Mouse (Mus musculus) MEL (cell line): ENCODE measurements around the gene Nfkbil1. TPM values are rescaled to one million over a fixed set of nuclear protein-coding genes. Genes with fewer than 3 reads are reported as not detected.
A peak's percentile ranks its signal among the peaks of the same experiment; 100 is the strongest.

Experiments
- DNase-seq: peaks from one replicate; pipeline ENCODE4 v3.0.0; 2011; ENCODE audit warnings: low read depth, low spot score
- H3K27ac ChIP-seq: 2 replicates; pipeline ENCODE4 v1.5.1; 2012; ENCODE audit warnings: low read depth, mild to moderate bottlenecking, control low read depth, low read length, moderate library complexity; ENCODE audit not compliant: control insufficient read depth
- H3K27me3 ChIP-seq, 2 experiments: fragments of 150-350 bp in 1 of 2; sonication (generic) in 1 of 2; 2 replicates each; pipeline ENCODE4 v1.6.1; 2012; ENCODE audit warnings: low read length in 2 of 2, mild to moderate bottlenecking in 2 of 2, improper control_type of control experiment in 1 of 2, moderate library complexity in 1 of 2; ENCODE audit not compliant: insufficient read depth in 2 of 2, control insufficient read depth in 1 of 2
- H3K36me3 ChIP-seq, 2 experiments: 2 replicates each; pipeline ENCODE4 v1.6.1; 2012 to 2014; ENCODE audit warnings: low read length in 2 of 2, improper control_type of control experiment in 1 of 2, inconsistent platforms in 1 of 2, mild to moderate bottlenecking in 1 of 2; ENCODE audit not compliant: insufficient read depth in 2 of 2, control insufficient read depth in 1 of 2
- H3K4me1 ChIP-seq, 2 experiments: fragments of 150-350 bp in 1 of 2; sonication (generic) in 1 of 2; 2 replicates each; pipeline ENCODE4 v1.6.1; 2012; ENCODE audit warnings: low read length in 2 of 2, improper control_type of control experiment in 1 of 2, mild to moderate bottlenecking in 1 of 2; ENCODE audit not compliant: insufficient read depth in 2 of 2, control insufficient read depth in 1 of 2
- H3K4me3 ChIP-seq, 2 experiments: fragments of 150-350 bp in 1 of 2; sonication (generic) in 1 of 2; 2 replicates each; pipeline ENCODE4 v1.5.1; 2012; ENCODE audit warnings: low read depth in 2 of 2, low read length in 2 of 2, mild to moderate bottlenecking in 2 of 2, moderate library complexity in 2 of 2, control low read depth in 1 of 2, improper control_type of control experiment in 1 of 2; ENCODE audit not compliant: control insufficient read depth in 1 of 2, insufficient read depth in 1 of 2
- H3K79me2 ChIP-seq: 2 replicates; pipeline ENCODE4 v1.6.1; 2012; ENCODE audit warnings: mild to moderate bottlenecking, low read length, moderate library complexity; ENCODE audit not compliant: control insufficient read depth, poor library complexity, insufficient read depth
- H3K9ac ChIP-seq: 2 replicates; pipeline ENCODE4 v1.6.1; 2012; ENCODE audit warnings: low read depth, mild to moderate bottlenecking, control low read depth, low read length, moderate library complexity; ENCODE audit not compliant: control insufficient read depth, poor library complexity, severe bottlenecking
- H3K9me3 ChIP-seq: fragments of 150-350 bp; sonication (generic); replicated peaks from 2 replicates; pipeline ENCODE4 v1.6.1; 2012; ENCODE audit warnings: mild to moderate bottlenecking, low read length, improper control_type of control experiment, moderate library complexity; ENCODE audit not compliant: insufficient read depth
- BHLHE40 ChIP-seq: IDR thresholded peaks from 2 replicates; pipeline ENCODE4 v1.6.1; 2012; ENCODE audit warnings: low read depth, mild to moderate bottlenecking, inconsistent platforms, low read length, improper control_type of control experiment, borderline replicate concordance
- CHD1 ChIP-seq: IDR thresholded peaks from 2 replicates; pipeline ENCODE4 v1.6.1; 2012; ENCODE audit warnings: low read depth, mild to moderate bottlenecking, inconsistent platforms, low read length, improper control_type of control experiment
- ELF1 ChIP-seq: IDR thresholded peaks from 2 replicates; pipeline ENCODE4 v1.6.1; 2014; ENCODE audit warnings: low read depth, mild to moderate bottlenecking, inconsistent platforms, low read length, improper control_type of control experiment, moderate library complexity
- GABPA ChIP-seq: IDR thresholded peaks from 2 replicates; pipeline ENCODE4 v1.6.1; 2012; ENCODE audit warnings: low read depth, mild to moderate bottlenecking, inconsistent platforms, low read length, improper control_type of control experiment, moderate library complexity
- GATA1 ChIP-seq: IDR thresholded peaks from 2 replicates; pipeline ENCODE4 v1.6.1; 2011; ENCODE audit warnings: low read depth, low read length, improper control_type of control experiment
- HCFC1 ChIP-seq: IDR thresholded peaks from 2 replicates; pipeline ENCODE4 v1.6.1; 2012; ENCODE audit warnings: low read depth, mild to moderate bottlenecking, inconsistent platforms, low read length, improper control_type of control experiment, moderate library complexity
- JUND ChIP-seq: IDR thresholded peaks from 2 replicates; pipeline ENCODE4 v1.6.1; 2011; ENCODE audit warnings: low read depth, mild to moderate bottlenecking, improper control_type of control experiment, low read length
- KAT2A ChIP-seq: conservative IDR thresholded peaks from 2 replicates; pipeline ENCODE4 v1.6.1; 2012; ENCODE audit warnings: low read depth, low read length, improper control_type of control experiment, inconsistent platforms
- MAX ChIP-seq: IDR thresholded peaks from 2 replicates; pipeline ENCODE4 v1.6.1; 2011; ENCODE audit warnings: low read length, improper control_type of control experiment
- MAZ ChIP-seq: IDR thresholded peaks from 2 replicates; pipeline ENCODE4 v1.6.1; 2012; ENCODE audit warnings: low read depth, mild to moderate bottlenecking, inconsistent platforms, low read length, improper control_type of control experiment
- MEF2A ChIP-seq: IDR thresholded peaks from 2 replicates; pipeline ENCODE4 v1.6.1; 2014; ENCODE audit warnings: low read depth, mild to moderate bottlenecking, inconsistent platforms, low read length, improper control_type of control experiment; ENCODE audit not compliant: poor library complexity, insufficient replicate concordance, severe bottlenecking; ENCODE audit errors: extremely low read depth
- MXI1 ChIP-seq: IDR thresholded peaks from 2 replicates; pipeline ENCODE4 v1.6.1; 2011; ENCODE audit warnings: mild to moderate bottlenecking, low read depth, low read length, improper control_type of control experiment
- NELFE ChIP-seq: IDR thresholded peaks from 2 replicates; pipeline ENCODE4 v1.6.1; 2011; ENCODE audit warnings: low read depth, low read length, improper control_type of control experiment
- POLR2AphosphoS2 ChIP-seq: IDR thresholded peaks from 2 replicates; pipeline ENCODE4 v1.6.1; 2011; ENCODE audit warnings: low read length, improper control_type of control experiment
- POLR2AphosphoS5 ChIP-seq: IDR thresholded peaks from 2 replicates; pipeline ENCODE4 v1.6.1; 2012; ENCODE audit warnings: low read depth, borderline replicate concordance, mild to moderate bottlenecking, inconsistent platforms, low read length, moderate library complexity, mixed read lengths
- RAD21 ChIP-seq: IDR thresholded peaks from 2 replicates; pipeline ENCODE4 v1.6.1; 2011; ENCODE audit warnings: mild to moderate bottlenecking, low read depth, low read length, improper control_type of control experiment
- RCOR1 ChIP-seq: IDR thresholded peaks from 2 replicates; pipeline ENCODE4 v1.6.1; 2012; ENCODE audit warnings: low read depth, mild to moderate bottlenecking, inconsistent platforms, low read length, improper control_type of control experiment
- SIN3A ChIP-seq: IDR thresholded peaks from 2 replicates; pipeline ENCODE4 v1.6.1; 2012; ENCODE audit warnings: low read length, improper control_type of control experiment, inconsistent platforms
- SMC3 ChIP-seq: IDR thresholded peaks from 2 replicates; pipeline ENCODE4 v1.6.1; 2011; ENCODE audit warnings: low read depth, low read length, improper control_type of control experiment
- TAL1 ChIP-seq: IDR thresholded peaks from 2 replicates; pipeline ENCODE4 v1.6.1; 2012; ENCODE audit warnings: mild to moderate bottlenecking, inconsistent platforms, low read length, moderate library complexity, mixed read lengths
- TBP ChIP-seq: IDR thresholded peaks from 2 replicates; pipeline ENCODE4 v1.8.0; 2011; ENCODE audit warnings: low read depth, low read length, improper control_type of control experiment
- TCF12 ChIP-seq: IDR thresholded peaks from 2 replicates; pipeline ENCODE4 v1.6.1; 2014; ENCODE audit warnings: low read depth, mild to moderate bottlenecking, inconsistent platforms, low read length, improper control_type of control experiment, moderate library complexity
- UBTF ChIP-seq: IDR thresholded peaks from 2 replicates; pipeline ENCODE4 v1.6.1; 2012; ENCODE audit warnings: low read depth, mild to moderate bottlenecking, inconsistent platforms, low read length, improper control_type of control experiment, moderate library complexity, borderline replicate concordance; ENCODE audit not compliant: insufficient read depth
- USF1 ChIP-seq: IDR thresholded peaks from 2 replicates; pipeline ENCODE4 v1.6.1; 2014; ENCODE audit warnings: low read depth, mild to moderate bottlenecking, inconsistent platforms, low read length, improper control_type of control experiment, moderate library complexity
- USF2 ChIP-seq, 2 experiments: IDR thresholded peaks; 2 replicates each; pipeline ENCODE4 v1.6.1; 2011 to 2012; ENCODE audit warnings: improper control_type of control experiment in 2 of 2, low read length in 2 of 2, borderline replicate concordance in 1 of 2, inconsistent platforms in 1 of 2, low read depth in 1 of 2, mild to moderate bottlenecking in 1 of 2; ENCODE audit not compliant: insufficient read depth in 1 of 2
- ZC3H11A ChIP-seq: IDR thresholded peaks from 2 replicates; pipeline ENCODE4 v1.6.1; 2012; ENCODE audit warnings: low read depth, mild to moderate bottlenecking, inconsistent platforms, low read length, improper control_type of control experiment
- ZKSCAN1 ChIP-seq: IDR thresholded peaks from 2 replicates; pipeline ENCODE4 v1.6.1; 2012; ENCODE audit warnings: low read depth, mild to moderate bottlenecking, inconsistent platforms, low read length, improper control_type of control experiment, moderate library complexity
- ZMIZ1 ChIP-seq: IDR thresholded peaks from 2 replicates; pipeline ENCODE4 v1.6.1; 2012; ENCODE audit warnings: low read depth, mild to moderate bottlenecking, inconsistent platforms, low read length, improper control_type of control experiment, moderate library complexity
- ZNF384 ChIP-seq: IDR thresholded peaks from 2 replicates; pipeline ENCODE4 v1.6.1; 2012; ENCODE audit warnings: low read depth, mild to moderate bottlenecking, inconsistent platforms, low read length, improper control_type of control experiment
- polyA plus RNA-seq, 2 experiments: library from polyadenylated mRNA; stranded (reverse) in 1 of 2; unstranded in 1 of 2; fragments of >175 nt in 1 of 2; fragments of >200 nt in 1 of 2; gene quantifications; 2 replicates each; pipeline versions ENCODE4 v1.2.1 to v1.2.4; 2012; ENCODE audit warnings: low replicate concordance in 2 of 2, low read depth in 1 of 2; ENCODE audit not compliant: insufficient read length in 2 of 2, insufficient read depth in 1 of 2, missing spikeins in 1 of 2
- total RNA-seq: library from RNA; depleted of rRNA; stranded (reverse); fragments of 300-350 nt; gene quantifications from 2 replicates; pipeline ENCODE4 v1.2.3, GENCODE M21; 2012

The Nfkbil1 gene
- total and polyA plus RNA-seq, 3 experiments = 10.3 to 26.0 TPM; not detected in 1

DNA sequence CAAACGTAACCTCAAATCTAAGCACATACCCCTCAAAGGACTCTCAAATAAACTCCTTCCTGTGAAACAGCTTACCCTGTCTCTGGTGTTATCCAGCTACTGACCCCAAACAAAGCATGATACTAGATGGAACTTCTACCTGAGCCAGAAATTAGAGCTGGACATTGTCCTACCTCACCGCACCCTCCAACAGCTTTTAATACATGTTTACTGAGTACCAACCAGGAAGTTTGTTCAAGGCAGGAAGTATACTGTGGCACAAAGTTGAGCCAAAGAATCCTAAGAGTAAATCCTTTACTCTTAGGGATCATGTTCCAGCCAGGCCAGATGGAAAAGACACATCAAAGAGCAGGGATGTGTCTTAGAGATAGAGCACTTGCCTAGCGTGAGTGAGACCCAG lies 25.0 kb downstream of the Nfkbil1 start:
- no peaks in the 10 kb centered on the region; the same call in 1 of the 2 replicates for H3K79me2 ChIP-seq
- peaks cover 0 to 11% of the 10 kb centered on the region in 2 experiments; a peak in 2 of 4 replicates for H3K36me3 ChIP-seq
- no peak for DNase-seq
- H3K9ac ChIP-seq = peak overlapping the region; percentile 58; the same call in 1 of the 2 replicates
- H3K4me3 ChIP-seq = no peak overlapping the region
- H3K27ac ChIP-seq = no peak overlapping the region
- H3K27me3 ChIP-seq = no peaks in the 10 kb centered on the region
- TF ChIP-seq GABPA (no peak), SIN3A (no peak), RCOR1 (no peak), MEF2A (no peak), TAL1 (no peak), USF1 (no peak), JUND (no peak), USF2 (IDR thresholded peaks at IDR 0.05; ENCODE audit: borderline replicate concordance in 1 of 2, insufficient read depth in 1 of 2, low read depth in 1 of 2, low read length in 2 of 2) (no peak), TBP (no peak), MAX (no peak), RAD21 (no peak), ZC3H11A (no peak), ZMIZ1 (no peak), ZNF384 (no peak), TCF12 (no peak)
- TF ChIP-seq, all 39 proteins: peak for 0
- Histone ChIP-seq H3K9me3 (no peaks in the 10 kb centered on the region), H3K4me1 (peaks cover 7 to 20% of the 10 kb centered on the region in 2 experiments)

DNA sequence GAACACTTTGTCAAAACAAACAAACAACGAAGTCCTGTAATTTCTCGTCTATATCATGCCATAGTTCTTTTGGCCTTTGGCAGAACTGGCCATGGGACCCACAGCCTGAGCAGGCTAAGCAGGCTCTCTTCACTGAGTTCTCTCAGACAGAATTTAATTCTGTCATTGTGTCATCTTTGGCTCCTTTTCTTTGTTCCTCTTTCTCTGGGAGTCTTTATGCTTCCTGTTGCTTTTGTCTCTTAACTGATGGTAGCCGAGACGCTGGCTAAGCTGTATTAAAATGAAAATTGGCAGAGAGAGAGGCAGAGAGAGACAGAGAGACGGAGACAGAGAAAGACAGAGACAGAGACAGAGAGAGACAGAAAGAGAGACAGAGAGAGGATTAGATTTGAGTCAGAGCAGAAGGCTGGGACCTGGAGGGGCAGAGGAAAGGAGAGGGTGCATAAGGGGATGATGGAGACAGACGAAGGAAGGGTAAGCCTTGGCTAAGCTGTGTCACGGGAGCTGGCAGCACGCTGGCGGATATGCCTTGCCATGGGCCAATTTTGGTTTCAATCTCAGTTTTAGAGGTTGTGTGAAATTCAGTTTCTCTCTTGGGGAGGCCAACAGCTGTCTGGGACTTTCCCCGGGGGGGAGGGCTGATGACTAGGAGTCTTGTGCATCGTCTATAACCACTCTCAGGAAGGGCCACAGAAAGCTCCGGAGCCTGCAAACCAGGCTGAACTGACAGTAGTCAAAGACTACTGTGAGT lies 25.6 kb downstream of the Nfkbil1 start:
- no peaks in the 10 kb centered on the region for H3K27me3 ChIP-seq
- H3K27ac ChIP-seq = peak overlapping the region; percentile 84
- H3K4me1 ChIP-seq = peaks cover 7 to 20% of the 10 kb centered on the region in 2 experiments
- peak; percentile 88 for DNase-seq
- H3K4me3 ChIP-seq = peak overlapping the region; percentile 52 to 65
- H3K79me2 ChIP-seq = no peaks in the 10 kb centered on the region; the same call in 1 of the 2 replicates
- H3K9me3 ChIP-seq = no peaks in the 10 kb centered on the region
- peaks cover 0 to 11% of the 10 kb centered on the region in 2 experiments; a peak in 2 of 4 replicates for H3K36me3 ChIP-seq
- H3K9ac ChIP-seq = peak overlapping the region; percentile 58
- TF ChIP-seq ELF1 (0 out of 2 replicates have a peak, but pooled peaks have one; percentile 27), SMC3 (0 out of 2 replicates have a peak, but pooled peaks have one; percentile 21), GATA1 (peak; percentile 77), POLR2AphosphoS2 (no peak), KAT2A (no peak), MXI1 (no peak; the same call in 1 of the 2 replicates), HCFC1 (peak; percentile 54; the same call in 1 of the 2 replicates), UBTF (no peak), MAZ (0 out of 2 replicates have a peak, but pooled peaks have one; percentile 42), JUND (no peak), GABPA (no peak), USF1 (no peak), TCF12 (no peak), RCOR1 (peak; percentile 48; the same call in 1 of the 2 replicates), ZKSCAN1 (no peak), BHLHE40 (peak; percentile 32; the same call in 1 of the 2 replicates), ZMIZ1 (no peak), NELFE (no peak), POLR2AphosphoS5 (no peak), CHD1 (no peak)
